Mouse (Mus musculus) limb, embryonic 14.5 days (tissue): ENCODE data around the gene Foxe1. TPM values are rescaled to one million over a fixed set of nuclear protein-coding genes. Genes with fewer than 3 reads are reported as not detected.

Experiments used
- ATAC-seq: fragments of 200-750 bp; cut with Nextera tagmentation; 2 replicates; pipeline ENCODE4 v1.8.0; 2017; ENCODE audit warnings: low read depth, moderate number of reproducible peaks, moderate TSS enrichment; ENCODE audit not compliant: low FRiP score
- DNase-seq: peaks from one replicate; pipeline ENCODE4 v3.0.0-alpha.2; 2015; ENCODE audit warnings: low spot score
- H3K27ac ChIP-seq: fragments of 300-500 bp; sonication (generic); replicated peaks from 2 replicates; pipeline ENCODE4 v1.5.1; 2014; ENCODE audit warnings: low read depth, mild to moderate bottlenecking, low read length, moderate library complexity, mixed read lengths
- H3K27me3 ChIP-seq: fragments of 300-500 bp; sonication (generic); 2 replicates; pipeline ENCODE4 v1.6.1; 2014; ENCODE audit warnings: low read length, mixed read lengths; ENCODE audit not compliant: control insufficient read depth, insufficient read depth
- H3K36me3 ChIP-seq: fragments of 300-500 bp; sonication (generic); 2 replicates; pipeline ENCODE4 v1.6.1; 2014; ENCODE audit warnings: mild to moderate bottlenecking, low read length, moderate library complexity, mixed read lengths; ENCODE audit not compliant: control insufficient read depth, insufficient read depth
- H3K4me1 ChIP-seq: fragments of 300-500 bp; sonication (generic); 2 replicates; pipeline ENCODE4 v1.6.1; 2014; ENCODE audit warnings: antibody characterized with exemption, low read length, mixed read lengths; ENCODE audit not compliant: control insufficient read depth, insufficient read depth
- H3K4me2 ChIP-seq: fragments of 300-500 bp; sonication (generic); replicated peaks from 2 replicates; pipeline ENCODE4 v1.6.1; 2014; ENCODE audit warnings: low read depth, mild to moderate bottlenecking, low read length, moderate library complexity; ENCODE audit not compliant: severe bottlenecking
- H3K4me3 ChIP-seq: fragments of 300-500 bp; sonication (generic); replicated peaks from 2 replicates; pipeline ENCODE4 v1.5.1; 2014; ENCODE audit warnings: low read length
- H3K9ac ChIP-seq: fragments of 300-500 bp; sonication (generic); 2 replicates; pipeline ENCODE4 v1.6.1; 2014; ENCODE audit warnings: mild to moderate bottlenecking, low read depth, low read length, moderate library complexity; ENCODE audit not compliant: severe bottlenecking
- H3K9me3 ChIP-seq: fragments of 300-500 bp; sonication (generic); 2 replicates; pipeline ENCODE4 v1.6.1; 2016; ENCODE audit warnings: low read length; ENCODE audit not compliant: control insufficient read depth
- POLR2A ChIP-seq: fragments of 200-500 bp; IDR thresholded peaks from 2 replicates; pipeline ENCODE4 v1.8.0; 2012; ENCODE audit warnings: inconsistent platforms, mild to moderate bottlenecking, moderate library complexity, borderline replicate concordance; ENCODE audit not compliant: insufficient read depth, insufficient read length; ENCODE audit errors: extremely low read depth
- WGBS: fragments of 180-500 bp; shearing (Covaris S2); extraction: QIAGEN DNeasy Blood & Tissue Kit; methylation state at CpG from one replicate; pipeline ENCODE4 v1.1.7; 2014; 5-methylcytosine and 5-hydroxymethylcytosine counted together
- polyA plus RNA-seq, 2 experiments: library from polyadenylated mRNA; depleted of rRNA in 1 of 2; stranded (reverse) in 1 of 2; unstranded in 1 of 2; fragments of >200 nt; fragmentation: Nextera tagmentation in 1 of 2; extraction: Ambion mirVana in 1 of 2; gene quantifications; 2 replicates each; pipeline versions ENCODE4 v1.2.1 to v1.2.3; 2012 to 2014

Foxe1 gene
- polyA plus RNA-seq, 2 experiments, result not detected

DNA sequence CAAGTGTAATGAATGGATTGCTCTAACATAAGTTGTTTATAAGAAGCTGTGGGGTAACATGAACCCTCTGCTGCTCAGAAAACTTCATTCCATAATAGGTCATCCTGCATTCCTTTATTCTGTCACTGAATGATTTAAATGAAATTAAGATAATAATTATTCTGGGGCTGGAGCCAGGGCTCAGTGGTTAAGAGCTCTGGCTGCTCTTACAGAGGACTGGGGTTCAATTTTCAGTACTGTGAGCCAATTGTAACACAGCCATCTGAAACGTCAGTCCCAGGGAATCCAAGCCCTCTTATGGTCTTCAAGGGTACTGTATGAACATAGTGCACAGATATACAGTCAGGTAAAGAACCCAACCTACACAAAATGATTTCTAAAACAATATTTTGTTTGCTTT, 7.6 kb upstream of the Foxe1 start:
- no peak overlapping the region for H3K4me2 ChIP-seq
- no peaks in the 10 kb centered on the region for H3K4me1 ChIP-seq
- DNase-seq, result no peak
- TF ChIP-seq POLR2A, result no peak
- ATAC-seq, result no peak
- H3K4me3 ChIP-seq, result no peak overlapping the region
- no peaks in the 10 kb centered on the region for H3K36me3 ChIP-seq
- H3K9ac ChIP-seq, result no peak overlapping the region
- WGBS, result 11% methylated on average over 1 of the region's 1 CpGs
- no peaks in the 10 kb centered on the region for H3K9me3 ChIP-seq
- H3K27ac ChIP-seq, result no peak overlapping the region
- peaks cover 44% of the 10 kb centered on the region for H3K27me3 ChIP-seq

DNA sequence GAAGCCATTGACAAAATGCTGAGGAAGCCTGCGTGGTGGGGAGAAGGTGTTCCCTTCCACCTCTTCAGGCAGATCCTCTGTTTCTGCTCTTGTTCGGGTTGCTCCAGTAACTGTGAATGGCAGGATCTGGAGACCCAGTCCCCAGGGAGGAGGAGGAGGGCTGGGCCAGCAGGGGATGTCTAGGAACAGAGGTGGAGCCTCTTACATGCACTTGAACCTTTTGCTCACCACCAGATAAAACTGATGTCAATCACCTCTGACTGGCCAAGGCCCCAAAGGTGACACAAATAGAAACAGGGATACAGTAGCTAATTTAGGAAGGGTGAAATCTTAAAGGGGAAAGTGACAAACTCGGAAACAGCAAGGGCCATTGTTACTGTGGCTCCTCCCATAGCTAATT, 5.4 kb upstream of the Foxe1 start:
- DNase-seq (no peak), ATAC-seq (no peak)
- no peak overlapping the region for H3K27ac ChIP-seq
- no peak overlapping the region for H3K4me3 ChIP-seq
- TF ChIP-seq POLR2A, result no peak
- H3K9ac ChIP-seq, result no peak overlapping the region
- H3K36me3 ChIP-seq, result no peaks in the 10 kb centered on the region
- 5% methylated on average over 3 of the region's 3 CpGs for whole genome bisulfite sequencing
- H3K9me3 ChIP-seq, result no peaks in the 10 kb centered on the region
- peaks cover 66% of the 10 kb centered on the region for H3K27me3 ChIP-seq
- no peaks in the 10 kb centered on the region for H3K4me1 ChIP-seq
- no peak overlapping the region for H3K4me2 ChIP-seq

DNA sequence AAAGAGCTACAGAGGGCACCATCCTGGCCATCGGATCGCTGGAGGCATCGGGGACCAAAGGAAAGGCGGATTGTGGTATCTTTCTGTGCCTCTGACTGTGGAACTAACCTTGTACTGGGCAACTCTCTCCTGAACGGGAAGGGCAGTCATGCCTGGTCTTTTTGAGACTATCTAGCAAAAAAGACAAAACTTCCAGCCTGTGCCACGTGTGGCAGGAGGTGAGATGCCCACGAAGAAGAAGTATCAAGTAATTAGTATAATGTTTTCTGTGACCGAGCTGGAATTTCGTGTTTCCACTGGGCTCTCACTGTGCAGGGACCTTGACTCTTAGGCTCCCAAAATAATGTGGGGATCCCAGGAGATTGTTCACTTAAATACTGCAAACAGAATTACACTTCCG, 4.4 kb upstream of the Foxe1 start:
- H3K4me1 ChIP-seq, result no peaks in the 10 kb centered on the region
- DNase-seq (no peak), ATAC-seq (no peak)
- no peak overlapping the region for H3K9ac ChIP-seq
- H3K36me3 ChIP-seq, result no peaks in the 10 kb centered on the region
- no peak overlapping the region for H3K27ac ChIP-seq
- no peak overlapping the region for H3K4me2 ChIP-seq
- no peak for TF ChIP-seq POLR2A
- 25% methylated on average over 10 of the region's 10 CpGs for WGBS
- peaks cover 76% of the 10 kb centered on the region for H3K27me3 ChIP-seq
- H3K9me3 ChIP-seq, result no peaks in the 10 kb centered on the region
- H3K4me3 ChIP-seq, result no peak overlapping the region

DNA sequence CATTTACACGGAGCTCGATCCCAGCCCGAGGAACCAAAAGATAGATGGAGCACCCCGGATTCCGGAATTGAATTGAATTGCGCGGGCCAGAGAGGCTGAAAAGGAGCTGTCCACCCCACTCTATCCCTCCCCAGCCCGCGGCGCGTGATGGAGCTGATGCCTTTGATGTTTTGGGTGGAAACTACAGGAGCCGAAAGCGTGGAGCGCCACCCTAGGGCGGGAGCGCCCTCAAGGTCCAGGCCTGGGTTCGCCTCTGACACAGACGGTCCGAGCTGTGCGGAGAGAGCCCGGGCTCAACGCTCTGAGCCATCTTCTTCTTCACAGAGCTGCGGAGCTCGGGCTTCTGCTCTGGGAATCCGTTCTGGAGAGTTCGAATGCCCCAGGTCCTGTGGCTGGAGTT, 3.8 kb upstream of the Foxe1 start:
- ATAC-seq (no peak), DNase-seq (no peak)
- Histone ChIP-seq H3K36me3 (no peaks in the 10 kb centered on the region), H3K27ac (no peak overlapping the region), H3K4me3 (no peak overlapping the region), H3K9ac (no peak overlapping the region), H3K4me1 (no peaks in the 10 kb centered on the region), H3K4me2 (no peak overlapping the region), H3K9me3 (no peaks in the 10 kb centered on the region), H3K27me3 (peaks cover 82% of the 10 kb centered on the region)
- no peak for TF ChIP-seq POLR2A
- WGBS, result 3% methylated on average over 26 of the region's 26 CpGs

DNA sequence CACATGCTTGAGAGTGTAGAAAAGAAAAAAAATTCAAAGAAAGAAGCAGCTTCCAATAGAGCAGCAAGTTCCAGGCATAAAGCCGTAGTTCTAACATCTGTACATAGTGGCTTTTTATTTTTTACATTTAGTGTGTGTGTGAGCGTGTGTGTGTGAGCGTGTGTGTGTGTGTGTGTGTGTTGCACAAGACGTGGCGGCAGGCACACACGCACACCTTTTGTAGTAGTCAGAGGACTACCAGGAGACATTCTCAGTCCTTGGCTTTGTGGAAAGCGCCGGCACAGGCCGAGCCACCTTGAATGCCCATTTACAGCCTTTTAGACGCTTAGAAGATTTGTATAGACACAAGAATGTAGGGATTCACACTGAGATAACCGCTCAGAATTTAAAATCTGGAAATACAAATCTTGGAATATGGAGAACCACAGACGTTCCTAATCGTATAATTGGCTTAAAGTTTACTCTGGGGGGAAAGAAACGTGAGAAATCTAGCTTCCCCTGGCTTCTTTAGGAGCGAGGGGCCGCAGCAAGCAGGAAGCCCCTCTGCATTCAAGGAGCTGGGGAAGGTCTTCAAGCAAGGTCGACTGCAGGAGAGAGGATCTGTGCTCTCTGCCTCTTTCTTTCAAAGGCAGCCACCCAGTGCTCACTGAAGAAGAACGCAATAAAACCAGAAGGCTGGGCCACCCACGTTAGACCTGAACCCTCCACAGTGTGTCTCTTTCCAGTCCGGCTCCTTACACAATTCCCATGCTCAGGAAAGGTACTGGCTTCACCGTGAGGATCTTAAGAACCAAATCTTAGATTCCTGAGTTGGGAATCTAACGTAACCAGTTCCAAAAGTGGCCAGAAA, 1.4 kb upstream of the Foxe1 start:
- no peak for TF ChIP-seq POLR2A
- no peaks in the 10 kb centered on the region for H3K4me1 ChIP-seq
- WGBS, result 11% methylated on average over 22 of the region's 22 CpGs
- no peaks in the 10 kb centered on the region for H3K9me3 ChIP-seq
- H3K36me3 ChIP-seq, result no peaks in the 10 kb centered on the region
- DNase-seq (no peak), ATAC-seq (no peak)
- H3K4me3 ChIP-seq, result no peak overlapping the region; the same call in 1 of the 2 replicates
- H3K9ac ChIP-seq, result no peak overlapping the region
- H3K4me2 ChIP-seq, result peak overlapping the region; percentile 53; the same call in 1 of the 2 replicates
- H3K27me3 ChIP-seq, result peaks cover 98% of the 10 kb centered on the region
- H3K27ac ChIP-seq, result no peak overlapping the region
